In genomic region chr10:113114999-113115398, GRCm38 (mm10) we compare ENCODE assay signal across 33 mouse cellular contexts.
"Had no signal": no experiment of that assay in that cellular context is flagged by ENCODE, and none has a peak within 500 bp of the region (broad histone marks: within the 10 kb centered on the region; RNA-seq: fewer than 3 reads in every experiment).

No protein-coding gene starts in this region.

- H3K9me3 ChIP-seq: heart, embryonic 10.5 days; heart, embryonic 12.5 days; heart, embryonic 13.5 days; heart, embryonic 15.5 days; hindbrain, embryonic 10.5 days; hindbrain, embryonic 12.5 days; hindbrain, embryonic 13.5 days; hindbrain, embryonic 15.5 days; kidney, embryonic 15.5 days had no signal

- H3K9ac ChIP-seq: heart, embryonic 12.5 days; heart, embryonic 13.5 days; heart, embryonic 15.5 days; hindbrain, embryonic 12.5 days; hindbrain, embryonic 13.5 days; hindbrain, embryonic 14.5 days; hindbrain, embryonic 15.5 days; kidney, embryonic 15.5 days had no signal

- H3K4me1 ChIP-seq: heart, embryonic 10.5 days; heart, embryonic 12.5 days; heart, embryonic 13.5 days; heart, embryonic 15.5 days; hindbrain, embryonic 10.5 days; hindbrain, embryonic 12.5 days; hindbrain, embryonic 13.5 days; hindbrain, embryonic 15.5 days; kidney, embryonic 15.5 days had no signal

- H3K4me2 ChIP-seq: heart, embryonic 11.5 days; heart, embryonic 12.5 days; heart, embryonic 13.5 days; heart, embryonic 15.5 days; hindbrain, embryonic 12.5 days; hindbrain, embryonic 13.5 days; hindbrain, embryonic 14.5 days; hindbrain, embryonic 15.5 days; kidney, embryonic 15.5 days had no signal

- H3K27ac ChIP-seq: heart, embryonic 10.5 days; heart, embryonic 13.5 days; heart, embryonic 15.5 days; hindbrain, embryonic 10.5 days; hindbrain, embryonic 12.5 days; hindbrain, embryonic 13.5 days; hindbrain, embryonic 14.5 days; hindbrain, embryonic 15.5 days; hindbrain, postnatal 0 days; kidney, embryonic 15.5 days; kidney, postnatal 0 days; layer of hippocampus, adult 2 months; left cerebral cortex, adult 2 months had no signal

- ATAC-seq: hindbrain, embryonic 16.5 days; hindbrain, postnatal 0 days; inflammation-experienced regulatory T-cells, adult 6 months had no signal

- H3K27me3 ChIP-seq: heart, embryonic 12.5 days; heart, embryonic 13.5 days; heart, embryonic 15.5 days; hindbrain, embryonic 12.5 days; hindbrain, embryonic 13.5 days; hindbrain, embryonic 15.5 days; kidney, embryonic 15.5 days had no signal

- DNase-seq: heart, postnatal 10 days; heart, postnatal 14 days; heart, postnatal 36 days; heart, postnatal 4 days; kidney, adult 11 months; kidney, adult 18-20 months; kidney, adult 2 months; kidney, adult 8-10 months; kidney, adult 9 months; kidney, postnatal 10 days; kidney, postnatal 14 days; kidney, postnatal 25 days; kidney, postnatal 36 days; kidney, postnatal 4 days; layer of hippocampus, adult 9-11 months; layer of hippocampus, postnatal 36 days had no signal

- H3K36me3 ChIP-seq: heart, embryonic 10.5 days; heart, embryonic 12.5 days; heart, embryonic 13.5 days; heart, embryonic 15.5 days; hindbrain, embryonic 10.5 days; hindbrain, embryonic 12.5 days; hindbrain, embryonic 13.5 days; hindbrain, embryonic 15.5 days; kidney, embryonic 15.5 days had no signal

- H3K4me3 ChIP-seq: heart, embryonic 10.5 days; heart, embryonic 12.5 days; heart, embryonic 13.5 days; heart, embryonic 15.5 days; hindbrain, embryonic 10.5 days; hindbrain, embryonic 12.5 days; hindbrain, embryonic 13.5 days; hindbrain, embryonic 15.5 days; kidney, embryonic 15.5 days; layer of hippocampus, adult 2 months; left cerebral cortex, adult 2 months had no signal
